Mouse (Mus musculus) layer of hippocampus, postnatal 36 days (tissue): ENCODE measurements around the gene Il17rb. TPM values are rescaled to one million over a fixed set of nuclear protein-coding genes. Genes with fewer than 3 reads are reported as not detected.
A peak's percentile ranks its signal among the peaks of the same experiment; 100 is the strongest.

Experiments used
- DNase-seq, 2 experiments: peaks; one replicate each; pipeline ENCODE4 v3.0.0; 2022
- total RNA-seq, 2 experiments: library from RNA; stranded (reverse); gene quantifications; 2 replicates each; pipeline ENCODE4 v1.2.3; 2021

Il17rb gene
- total RNA-seq, 2 experiments from 2014 or later, result 1.2 to 1.5 TPM

- no peak for DNase-seq
These were observed 6.3 kb upstream of the Il17rb start for GRCm38 (mm10) chr14:30015008-30015407.

GRCm38 (mm10) chr14:30014487-30014886, 5.8 kb upstream of the Il17rb start:
- DNase-seq, result no peak

- peak; percentile 31 to 57 for DNase-seq
These were observed 3.3 kb upstream of the Il17rb start for GRCm38 (mm10) chr14:30011886-30012560.

DNA sequence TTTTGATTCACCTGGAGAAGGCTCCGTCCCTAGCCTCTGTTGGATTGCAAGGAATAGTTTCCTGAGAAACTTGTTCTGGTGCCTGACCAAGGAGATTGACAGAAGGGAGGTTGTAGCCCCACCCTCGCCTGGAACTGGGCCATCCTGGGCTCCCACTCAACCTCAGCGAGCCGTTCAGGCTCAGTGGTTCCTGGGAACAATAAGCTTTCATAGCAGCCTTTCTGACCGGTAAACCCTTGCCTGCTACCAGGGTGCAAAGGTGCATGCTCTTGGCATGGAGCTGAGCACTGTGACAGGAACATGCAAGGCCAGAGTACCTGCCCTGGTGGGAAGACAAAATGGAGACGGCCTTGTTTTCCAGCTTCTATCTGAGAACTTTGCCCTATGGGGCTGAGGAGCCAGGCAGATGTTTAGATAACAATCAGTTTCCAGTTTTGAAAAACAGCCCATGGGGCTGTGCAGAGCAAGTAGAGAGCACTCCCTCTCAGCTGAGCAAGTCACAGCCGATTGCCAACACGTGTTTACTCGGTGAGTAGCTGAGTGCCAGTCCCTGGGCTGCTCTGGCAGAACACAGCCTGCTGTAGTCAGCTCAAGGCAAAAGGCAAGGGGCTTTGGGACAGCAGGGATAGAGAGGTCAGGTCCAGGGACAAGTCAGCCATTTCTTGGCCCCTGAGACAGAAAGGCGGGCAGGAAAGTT, 1.3 kb upstream of the Il17rb start:
- peak; percentile 65 to 70 for DNase-seq

DNA sequence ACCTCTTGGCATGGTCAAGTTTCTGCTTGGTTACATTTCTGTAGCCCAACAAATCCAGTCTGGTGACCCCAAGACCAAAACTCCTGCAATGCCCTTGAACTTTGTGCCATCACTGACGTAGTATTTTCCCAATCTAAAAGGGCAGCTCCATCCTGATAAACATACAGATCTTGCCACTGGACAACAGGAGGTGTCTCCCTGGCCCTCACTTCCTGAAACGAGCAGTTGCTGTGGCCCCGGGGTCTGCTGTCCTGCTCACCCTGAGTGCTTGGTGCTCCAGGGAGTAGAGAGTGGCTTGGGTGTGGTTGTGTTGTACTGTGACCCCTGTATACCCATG, 9.3 kb downstream of the Il17rb start:
- DNase-seq, result no peak

DNA sequence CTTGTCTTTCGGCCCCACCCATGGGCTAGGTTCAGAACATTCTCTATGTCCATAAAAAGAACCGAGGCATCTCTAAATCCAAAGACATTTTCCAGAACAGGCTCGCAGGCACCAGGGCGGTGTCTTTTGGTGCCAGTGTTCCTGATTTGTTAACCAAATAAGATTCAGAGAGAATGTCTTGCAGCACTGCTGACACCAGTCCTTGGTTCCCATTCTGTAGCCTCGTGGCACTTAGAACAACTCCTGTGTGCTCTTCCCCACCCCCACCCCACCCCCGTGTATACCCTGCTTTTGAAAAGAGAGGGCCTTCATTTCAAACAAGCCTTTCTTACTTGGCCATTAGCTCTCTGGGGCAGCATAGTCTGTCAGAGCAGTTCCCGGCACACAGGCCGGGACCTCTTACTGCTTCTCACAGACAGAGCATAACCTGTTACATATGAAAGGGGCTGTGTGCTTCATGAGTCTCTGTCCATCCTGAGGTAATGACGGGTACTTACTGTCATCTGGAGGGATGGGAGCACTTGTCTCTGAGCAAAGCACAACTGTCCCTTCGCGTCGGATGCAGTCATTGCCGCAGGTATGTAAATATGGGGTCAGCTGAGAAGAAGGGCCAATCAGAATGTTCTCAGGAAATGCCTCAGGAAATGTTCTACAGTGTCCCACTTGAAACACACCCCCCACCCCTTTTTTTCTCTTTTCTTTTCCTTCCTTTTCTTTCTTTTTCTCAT, 9.8 kb downstream of the Il17rb start:
- no peak for DNase-seq

DNA sequence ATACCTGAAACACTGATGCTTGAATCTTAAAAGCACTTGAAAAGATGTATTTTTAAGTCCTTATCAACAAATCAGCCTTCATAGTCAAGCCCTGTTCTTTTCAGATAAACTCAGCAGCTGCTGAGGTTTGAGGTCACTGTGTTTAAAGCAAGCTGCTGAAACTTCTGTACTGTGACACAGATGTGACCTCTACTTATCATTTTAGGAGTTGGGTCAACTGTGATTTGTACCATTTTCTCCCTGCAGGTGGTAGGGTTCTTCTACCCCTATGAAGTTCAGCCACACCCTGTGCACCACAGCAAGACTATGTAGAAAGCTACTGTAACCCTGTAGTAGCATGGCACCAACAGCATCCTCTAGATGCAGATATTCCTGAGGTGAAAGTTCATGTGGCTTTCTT, 11.4 kb downstream of the Il17rb start:
- no peak for DNase-seq

DNA sequence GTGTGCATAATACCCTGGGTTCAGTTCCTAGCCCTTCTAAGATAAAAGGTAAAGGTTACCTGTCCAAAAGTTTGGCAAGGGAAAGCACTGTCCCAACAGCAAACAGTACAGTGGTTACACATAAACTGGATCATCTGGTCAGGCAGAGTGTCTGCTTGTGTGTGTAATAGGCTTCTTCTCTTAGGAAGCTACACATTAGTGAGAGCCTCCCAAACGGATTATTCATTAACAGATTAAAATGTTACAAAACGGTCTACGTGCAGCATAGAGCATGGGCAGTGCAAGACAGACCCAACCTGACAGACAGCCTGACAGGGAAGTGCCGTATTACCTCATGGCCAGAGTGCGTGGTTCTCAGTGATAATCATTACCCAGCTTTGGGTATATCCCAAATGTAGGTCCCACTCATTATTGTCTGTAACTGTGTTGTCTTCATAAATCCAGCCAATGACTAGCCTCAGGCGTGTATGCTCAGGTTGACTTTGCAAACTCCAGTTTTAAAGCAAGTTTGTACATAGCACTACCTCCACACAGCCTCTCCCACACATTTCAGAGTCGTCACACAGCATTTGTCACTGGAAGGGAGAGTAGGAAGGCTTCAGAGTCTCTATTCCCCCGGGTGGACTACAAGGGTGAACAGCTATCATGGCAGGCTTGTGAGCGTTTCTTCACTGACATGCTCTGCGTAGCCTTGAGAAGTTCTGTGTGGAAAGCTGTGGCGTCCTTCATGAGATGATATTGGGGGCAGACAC, 12.5 kb downstream of the Il17rb start:
- no peak for DNase-seq

DNA sequence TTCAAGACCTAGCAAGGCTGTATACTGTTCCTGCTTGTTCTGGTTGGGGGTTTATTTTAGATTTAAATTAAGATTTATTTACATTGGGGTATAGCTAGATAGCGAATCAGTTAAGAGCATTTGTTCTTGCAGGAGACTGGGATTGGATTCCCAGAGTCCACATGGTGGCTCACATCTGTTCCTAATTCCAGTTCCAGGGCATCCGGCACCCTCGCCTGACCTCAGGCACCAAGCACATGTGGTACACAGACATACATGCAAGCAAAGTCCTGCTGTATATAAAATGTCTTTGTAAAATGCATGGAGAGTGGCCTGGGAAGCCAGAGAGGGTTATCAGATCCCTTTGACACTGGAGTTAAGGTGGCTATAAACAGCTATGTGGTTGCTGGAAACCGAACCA, 13.7 kb downstream of the Il17rb start:
- DNase-seq, result no peak

DNA sequence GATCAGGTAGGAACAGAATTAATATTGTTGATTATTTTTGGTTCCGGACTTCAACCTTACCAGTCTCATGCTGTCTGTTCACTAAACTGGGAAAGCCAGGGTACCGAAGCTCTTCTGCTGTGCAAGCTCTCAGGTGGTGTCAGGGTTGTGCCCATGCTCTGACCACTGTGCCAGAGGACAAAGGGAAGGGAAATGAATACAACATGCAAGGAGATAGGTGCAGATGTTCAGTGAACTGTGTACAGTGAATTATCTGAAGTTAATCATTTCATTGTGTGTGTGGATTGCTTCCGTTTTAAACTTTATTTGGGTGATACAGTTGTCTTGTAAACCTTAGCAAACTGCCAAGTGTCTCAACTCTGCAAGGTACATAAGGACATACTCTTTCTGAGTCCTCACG, 20.4 kb downstream of the Il17rb start:
- no peak for DNase-seq

DNA sequence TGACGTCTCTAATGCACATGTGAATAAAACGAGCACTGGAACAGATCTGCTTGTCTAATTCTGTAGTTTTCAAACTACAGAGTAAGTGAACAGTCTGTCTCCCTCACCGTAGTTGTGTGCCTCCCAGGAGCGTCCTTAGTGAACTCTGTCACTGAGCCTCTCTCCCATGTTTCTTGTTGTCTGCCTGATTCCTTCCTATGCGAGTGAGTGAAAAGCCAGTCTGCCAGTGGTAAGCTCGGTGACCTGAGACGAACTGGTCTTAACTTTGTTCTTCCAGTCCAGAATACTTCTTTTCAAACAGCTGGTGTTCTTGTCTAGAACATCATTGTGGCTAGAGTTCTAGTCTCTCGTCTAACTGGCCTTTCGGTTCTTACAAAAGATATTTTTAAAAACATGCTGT, 21.0 kb downstream of the Il17rb start:
- no peak for DNase-seq

DNA sequence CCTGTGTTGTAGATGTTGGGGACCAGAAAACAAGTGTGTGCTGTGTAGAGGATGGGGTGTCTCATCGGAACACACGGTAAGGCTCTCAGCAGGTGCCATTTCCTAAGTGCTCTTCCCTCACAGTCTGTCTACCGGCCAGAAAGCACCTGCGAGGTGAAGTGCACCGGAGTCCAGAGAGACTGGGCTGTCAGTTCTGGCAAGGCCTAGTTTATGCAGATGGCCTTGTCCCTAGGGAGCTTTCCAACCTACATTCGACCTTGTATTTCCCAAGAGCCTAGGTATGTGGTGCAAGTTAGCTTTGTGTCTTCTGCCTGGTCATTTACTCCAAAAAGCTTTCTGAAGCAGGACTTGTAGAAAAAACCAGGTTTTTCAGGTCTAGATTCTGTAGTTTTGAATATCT, 21.4 kb downstream of the Il17rb start:
- no peak for DNase-seq

GRCm38 (mm10) chr14:29986096-29986495, 22.6 kb downstream of the Il17rb start:
- DNase-seq, result no peak

GRCm38 (mm10) chr14:29980447-29981205, 28.1 kb downstream of the Il17rb start:
- DNase-seq, result no peak

DNA sequence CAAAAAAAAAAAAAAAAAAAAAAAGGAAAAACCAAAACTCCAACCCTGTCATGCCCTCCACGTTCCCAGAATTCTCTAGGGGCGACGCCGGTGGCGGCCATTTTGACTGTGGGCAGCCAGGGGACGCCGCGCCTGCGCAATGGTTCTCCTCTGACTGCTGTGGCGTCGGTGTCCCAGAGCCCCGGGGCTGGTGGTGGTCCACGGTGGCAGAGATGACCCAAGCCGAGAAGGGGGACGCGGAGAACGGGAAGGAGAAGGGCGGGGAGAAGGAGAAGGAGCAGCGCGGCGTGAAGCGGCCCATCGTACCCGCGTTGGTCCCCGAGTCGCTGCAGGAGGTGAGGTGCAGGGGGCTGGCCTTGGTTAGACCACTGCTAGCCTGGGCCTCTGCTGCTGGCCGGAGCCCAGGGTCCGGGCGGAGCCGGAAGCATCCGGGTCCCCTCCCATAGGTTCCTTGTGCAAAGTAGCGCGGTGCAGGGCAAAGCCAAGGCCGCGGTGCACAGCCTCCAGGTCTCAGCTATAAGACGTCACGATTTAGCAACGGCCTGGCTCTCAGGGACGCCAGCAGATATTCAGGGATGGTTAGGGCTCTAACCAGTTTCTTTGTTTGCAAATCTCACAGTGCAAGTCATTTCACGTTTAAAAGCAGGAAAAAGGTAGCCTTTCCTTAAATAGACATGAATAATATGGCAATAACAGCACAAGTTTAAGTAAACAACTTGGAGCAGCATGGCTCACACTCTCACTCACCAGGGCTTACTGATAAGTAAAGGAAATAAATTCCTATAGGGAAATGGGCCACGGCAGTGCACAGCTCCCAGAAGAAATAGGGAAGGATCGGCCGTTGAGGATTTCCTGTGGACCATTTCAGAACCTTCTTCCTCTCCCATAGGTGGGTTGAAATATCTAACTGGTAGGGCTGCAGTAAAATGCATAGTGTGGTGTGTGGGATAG, 30.2 kb downstream of the Il17rb start, which contains the start of gene Actr8:
Gene Actr8, plus strand, starts transcription at position 84 of the 951 bp plus-strand sequence.
- DNase-seq, result peak; percentile 93

- no peak for DNase-seq
These were observed 31.8 kb downstream of the Il17rb start for GRCm38 (mm10) chr14:29976927-29977326.

GRCm38 (mm10) chr14:29971993-29972392, 36.7 kb downstream of the Il17rb start:
- DNase-seq, result no peak

- DNase-seq, result no peak
These were observed 37.2 kb downstream of the Il17rb start for GRCm38 (mm10) chr14:29971446-29971845.

- peak; percentile 92 to 94 for DNase-seq
These were observed 40.4 kb downstream of the Il17rb start, which contains the start of gene Selenok for GRCm38 (mm10) chr14:29968075-29968821. Gene Selenok (plus strand): TSS chr14:29968308.

GRCm38 (mm10) chr14:29967611-29968010, 41.1 kb downstream of the Il17rb start:
- DNase-seq, result no peak
